Mouse (Mus musculus): Measurements from ENCODE around the gene Tubg1.

DNA sequence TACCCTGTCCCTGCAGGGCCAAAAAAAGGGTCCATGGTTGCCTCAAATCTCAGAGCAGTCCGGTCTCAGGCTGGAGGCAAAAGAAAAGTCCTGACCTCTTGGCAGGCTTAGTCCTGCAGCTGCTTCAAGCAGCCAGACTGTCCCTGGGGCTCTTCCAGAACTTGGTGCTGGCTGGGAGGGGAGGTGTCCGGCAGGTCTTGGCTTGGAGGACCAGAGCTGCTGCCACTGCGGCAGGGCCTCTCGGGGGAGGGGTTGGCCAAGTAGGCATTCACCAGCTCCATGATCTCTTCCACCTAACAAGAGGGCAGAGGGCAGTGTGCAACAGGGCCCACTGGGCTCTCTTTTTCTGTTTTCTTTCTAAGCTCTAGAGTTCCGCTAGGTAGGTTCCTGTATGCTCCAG, 43.0 kb downstream of the Tubg1 start:
- no peak for TF ChIP-seq POLR2A (IDR thresholded peaks at IDR 0.05; ENCODE audit: control insufficient read depth, low read depth, low read length)
- TF ChIP-seq CTCF (IDR thresholded peaks at IDR 0.05; ENCODE audit: control insufficient read depth, insufficient read depth, insufficient replicate concordance, low read depth, low read length), result no peak
